Mouse (Mus musculus) WW6 (cell line): ENCODE data around the gene Twistnb.
A peak's percentile ranks its signal among the peaks of the same experiment; 100 is the strongest.

Experiments
- DNase-seq: peaks from one replicate; pipeline ENCODE4 v3.0.0-alpha.2; 2013; ENCODE audit warnings: low read depth, low spot score

Gene Twistnb

GRCm38 (mm10) chr12:33429387-33430160 lies at the start of gene Twistnb:
Twistnb (plus strand) TSS chr12:33429635.
- peak; percentile 90 for DNase-seq

- peak; percentile 29 for DNase-seq
These were observed 40.6 kb upstream of the Twistnb start for GRCm38 (mm10) chr12:33388842-33389241.

- no peak for DNase-seq
These were observed 38.4 kb upstream of the Twistnb start for GRCm38 (mm10) chr12:33390844-33391560.

GRCm38 (mm10) chr12:33394804-33395623 lies 34.4 kb upstream of the Twistnb start, which contains the start of gene Efcab10:
Efcab10 (plus strand) TSS chr12:33394854.
- peak; percentile 67 for DNase-seq

GRCm38 (mm10) chr12:33403265-33403693 lies 26.2 kb upstream of the Twistnb start:
- DNase-seq, result no peak

- no peak for DNase-seq
These were observed 24.4 kb upstream of the Twistnb start for GRCm38 (mm10) chr12:33404996-33405395.

- DNase-seq, result no peak
These were observed 23.9 kb upstream of the Twistnb start for GRCm38 (mm10) chr12:33405398-33406026.

- no peak for DNase-seq
These were observed 17.8 kb upstream of the Twistnb start for GRCm38 (mm10) chr12:33411580-33412151.

- no peak for DNase-seq
These were observed 5.1 kb upstream of the Twistnb start for GRCm38 (mm10) chr12:33424329-33424728.

- no peak for DNase-seq
These were observed 2.1 kb upstream of the Twistnb start for GRCm38 (mm10) chr12:33427293-33427692.

GRCm38 (mm10) chr12:33427726-33428125 lies 1.7 kb upstream of the Twistnb start:
- no peak for DNase-seq

- no peak for DNase-seq
These were observed 4.4 kb downstream of the Twistnb start for GRCm38 (mm10) chr12:33433812-33434211.

- no peak for DNase-seq
These were observed 5.3 kb downstream of the Twistnb start for GRCm38 (mm10) chr12:33434758-33435157.

GRCm38 (mm10) chr12:33455418-33455817 lies 26.0 kb downstream of the Twistnb start:
- no peak for DNase-seq

- no peak for DNase-seq
These were observed 26.8 kb downstream of the Twistnb start for GRCm38 (mm10) chr12:33456242-33456641.

GRCm38 (mm10) chr12:33480975-33481374 lies 51.5 kb downstream of the Twistnb start:
- DNase-seq, result no peak

- no peak for DNase-seq
These were observed 53.5 kb downstream of the Twistnb start for GRCm38 (mm10) chr12:33482931-33483330.
